Mouse (Mus musculus) ES-E14 (cell line): Measurements from ENCODE around the gene Olfr868. TPM values are rescaled to one million over a fixed set of nuclear protein-coding genes. Genes with fewer than 3 reads are reported as not detected.

Experiments
- DNase-seq: peaks from one replicate; pipeline ENCODE4 v3.0.0-alpha.2; 2013; ENCODE audit warnings: low read depth, low spot score
- H3K27ac ChIP-seq: 2 replicates; pipeline ENCODE4 v1.5.1; 2012; ENCODE audit warnings: low read depth, mild to moderate bottlenecking, low read length, moderate library complexity, mixed read lengths; ENCODE audit not compliant: poor library complexity, insufficient read depth, severe bottlenecking
- H3K36me3 ChIP-seq: 2 replicates; pipeline ENCODE4 v1.6.1; 2012; ENCODE audit warnings: mild to moderate bottlenecking, low read length, moderate library complexity, mixed read lengths; ENCODE audit not compliant: control insufficient read depth, poor library complexity, insufficient read depth, severe bottlenecking
- H3K4me1 ChIP-seq, 2 experiments: fragments of 150-350 bp in 1 of 2; sonication (generic) in 1 of 2; 2 replicates each; pipeline ENCODE4 v1.6.1; 2012; ENCODE audit warnings: low read length in 2 of 2, mild to moderate bottlenecking in 1 of 2, mixed read lengths in 1 of 2; ENCODE audit not compliant: control insufficient read depth in 2 of 2, insufficient read depth in 2 of 2, poor library complexity in 1 of 2
- H3K4me3 ChIP-seq, 2 experiments: fragments of 150-350 bp in 1 of 2; sonication (generic) in 1 of 2; 2 replicates each; pipeline ENCODE4 v1.5.1; 2012; ENCODE audit warnings: low read length in 2 of 2, low read depth in 1 of 2, mild to moderate bottlenecking in 1 of 2, mixed read lengths in 1 of 2; ENCODE audit not compliant: insufficient read depth in 1 of 2, poor library complexity in 1 of 2, severe bottlenecking in 1 of 2
- H3K9ac ChIP-seq: 2 replicates; pipeline ENCODE4 v1.6.1; 2012; ENCODE audit warnings: low read depth, mild to moderate bottlenecking, low read length, mixed read lengths; ENCODE audit not compliant: poor library complexity, insufficient read depth, severe bottlenecking
- H3K9me3 ChIP-seq: fragments of 150-350 bp; sonication (generic); 2 replicates; pipeline ENCODE4 v1.6.1; 2012; ENCODE audit warnings: low read depth, mild to moderate bottlenecking, low read length; ENCODE audit not compliant: control insufficient read depth, insufficient read depth
- CHD2 ChIP-seq: IDR thresholded peaks from 2 replicates; pipeline ENCODE4 v1.6.1; 2014; ENCODE audit warnings: mild to moderate bottlenecking, low read depth, low read length, inconsistent platforms
- HCFC1 ChIP-seq: IDR thresholded peaks from 2 replicates; pipeline ENCODE4 v1.6.1; 2012; ENCODE audit warnings: low read length, inconsistent platforms, borderline replicate concordance; ENCODE audit not compliant: insufficient read depth
- MAFK ChIP-seq: IDR thresholded peaks from 2 replicates; pipeline ENCODE4 v1.6.1; 2014; ENCODE audit warnings: mild to moderate bottlenecking, low read depth, low read length, inconsistent platforms; ENCODE audit not compliant: insufficient read depth
- ZC3H11A ChIP-seq: IDR thresholded peaks from 2 replicates; pipeline ENCODE4 v1.6.1; 2012; ENCODE audit warnings: low read depth, mild to moderate bottlenecking, inconsistent platforms, low read length, borderline replicate concordance
- ZNF384 ChIP-seq: IDR thresholded peaks from 2 replicates; pipeline ENCODE4 v1.6.1; 2012; ENCODE audit warnings: low read depth, low read length, inconsistent platforms
- in situ Hi-C, 2 experiments: fragments of 600-800 bp; cut with MboI; formaldehyde crosslinking; loops; one replicate each; pipeline ENCODE4 v1.15.1; 2025; ENCODE audit warnings: low sequenced_read_pairs in 2 of 2, inconsistent platforms in 1 of 2; ENCODE audit not compliant: unreplicated experiment in 2 of 2
- total RNA-seq: library from RNA; depleted of rRNA; stranded (reverse); fragments of 300-350 nt; gene quantifications from 2 replicates; pipeline ENCODE4 v1.2.3, GENCODE M21; 2012; rRNA removed

Olfr868 gene
- total RNA-seq = not detected in 2 replicates

DNA sequence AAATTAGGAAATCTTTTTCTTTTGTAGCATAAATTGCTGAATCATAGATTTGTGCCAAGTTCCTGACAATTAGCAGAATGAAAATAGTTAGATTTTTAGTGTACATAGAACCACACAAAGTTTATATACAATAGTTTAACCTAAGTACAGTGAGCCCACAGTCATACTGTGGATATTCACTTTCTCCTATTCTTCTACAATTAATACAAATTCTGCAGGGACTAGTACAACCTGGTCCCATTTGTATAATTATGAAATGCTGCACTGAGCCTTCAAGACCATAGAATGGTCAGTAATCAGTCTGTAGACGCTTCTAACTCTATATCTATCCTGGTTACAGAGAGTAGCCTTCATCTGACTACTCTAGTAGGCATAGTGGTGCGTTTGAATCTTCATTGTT, at the start of gene Olfr868:
Olfr868 (plus strand) TSS at position 301 of the 400 bp plus-strand sequence.
- no peaks in the 10 kb centered on the region for H3K9me3 ChIP-seq
- TF ChIP-seq MAFK = no peak
- no peak for TF ChIP-seq ZC3H11A
- no peak for TF ChIP-seq ZNF384
- TF ChIP-seq CHD2 = no peak
- TF ChIP-seq HCFC1 = no peak
- H3K36me3 ChIP-seq = no peaks in the 10 kb centered on the region
- DNase-seq = no peak
- no peak within 1 kb of the TSS for H3K4me3 ChIP-seq
- no peak within 1 kb of the TSS for H3K27ac ChIP-seq
- no peaks in the 10 kb centered on the region for H3K4me1 ChIP-seq
- in situ Hi-C loops = no loop called here
- H3K9ac ChIP-seq = no peak within 1 kb of the TSS

DNA sequence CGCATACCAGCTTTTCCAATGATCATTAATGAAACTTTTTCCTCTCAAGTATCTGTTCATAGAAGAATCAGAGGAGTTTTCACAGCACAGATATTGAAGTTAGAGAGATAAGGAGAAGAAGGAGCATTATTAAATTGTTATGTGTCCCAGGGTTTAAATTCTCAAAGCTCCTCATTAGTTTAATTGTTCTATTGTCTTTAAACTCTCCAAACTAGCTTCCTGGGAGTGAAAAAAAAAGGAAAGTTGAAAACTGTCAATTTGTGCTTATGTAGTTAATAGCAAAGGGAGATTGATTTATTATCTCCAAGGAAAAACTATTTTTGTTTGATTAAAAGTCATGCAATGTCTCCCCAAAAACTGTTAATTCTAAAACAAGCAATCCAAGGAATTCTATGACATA, 41.0 kb upstream of the Olfr868 start, which contains the start of gene Olfr867:
Olfr867 (minus strand) TSS at position 101 of the 400 bp plus-strand sequence.
- TF ChIP-seq ZNF384 (no peak), HCFC1 (no peak), ZC3H11A (no peak), CHD2 (no peak), MAFK (no peak)
- no peak within 1 kb of the TSS for H3K4me3 ChIP-seq
- H3K4me1 ChIP-seq = no peaks in the 10 kb centered on the region
- no peak within 1 kb of the TSS for H3K9ac ChIP-seq
- H3K27ac ChIP-seq = no peak within 1 kb of the TSS
- no peak for DNase-seq
- in situ Hi-C loops = no loop called here
- 0 out of 2 replicates have a peak, but pooled peaks cover 3% of the 10 kb centered on the region for H3K9me3 ChIP-seq
- no peaks in the 10 kb centered on the region for H3K36me3 ChIP-seq

DNA sequence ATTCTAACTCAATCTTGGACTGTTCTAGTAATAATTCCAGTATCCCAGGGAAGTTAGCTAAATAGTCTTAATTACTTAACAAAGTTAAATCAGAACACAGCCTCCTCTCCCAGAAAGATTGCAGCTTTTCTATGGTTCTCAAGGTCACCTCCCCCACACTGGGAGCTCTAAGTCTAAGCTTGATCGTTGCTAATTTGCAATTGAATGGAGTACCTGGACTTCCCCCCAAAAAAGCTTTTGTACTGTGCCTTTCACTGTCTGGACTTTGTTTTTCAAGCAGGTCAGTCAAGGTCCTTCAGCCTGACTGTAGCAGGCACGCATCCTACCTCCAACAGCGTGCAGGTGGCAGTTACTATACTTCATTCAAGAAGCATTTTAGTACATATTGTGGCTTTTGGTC, 28.2 kb upstream of the Olfr868 start:
- in situ Hi-C loops = no loop called here
- peak; percentile 28 for DNase-seq
- Histone ChIP-seq H3K4me1 (peaks cover 0 to 3% of the 10 kb centered on the region in 2 experiments; a peak in 1 of 4 replicates), H3K9me3 (peaks cover 2% of the 10 kb centered on the region; the same call in 1 of the 2 replicates), H3K9ac (no peak overlapping the region), H3K36me3 (no peaks in the 10 kb centered on the region), H3K27ac (no peak overlapping the region; the same call in 1 of the 2 replicates), H3K4me3 (no peak overlapping the region)
- TF ChIP-seq CHD2 = no peak
- no peak for TF ChIP-seq HCFC1
- no peak for TF ChIP-seq MAFK
- TF ChIP-seq ZNF384 = no peak
- TF ChIP-seq ZC3H11A = no peak

DNA sequence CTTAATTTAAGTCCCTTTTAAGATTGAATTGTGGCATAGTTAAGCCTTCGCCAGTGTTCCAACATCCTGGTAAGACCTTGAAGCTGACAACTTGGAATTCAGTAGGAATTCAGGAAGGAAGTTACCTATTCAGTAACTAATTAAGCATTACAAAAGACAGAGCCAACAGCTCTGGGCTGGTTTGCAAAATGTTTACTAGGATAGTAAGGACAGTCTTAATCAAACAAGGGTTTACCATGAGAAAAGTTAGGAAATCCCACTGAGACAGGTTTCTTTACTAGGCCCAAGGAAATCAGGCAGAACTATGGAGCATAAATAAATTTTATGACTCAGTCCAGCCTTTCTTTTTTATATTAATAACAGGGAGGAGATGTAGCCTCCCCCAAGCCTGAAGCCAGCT, 27.1 kb upstream of the Olfr868 start:
- Histone ChIP-seq H3K27ac (peak overlapping the region; percentile 40; the same call in 1 of the 2 replicates), H3K4me3 (no peak overlapping the region), H3K9ac (no peak overlapping the region), H3K36me3 (no peaks in the 10 kb centered on the region), H3K4me1 (peaks cover 0 to 3% of the 10 kb centered on the region in 2 experiments; a peak in 1 of 4 replicates), H3K9me3 (peaks cover 2% of the 10 kb centered on the region; the same call in 1 of the 2 replicates)
- in situ Hi-C loops = no loop called here
- no peak for DNase-seq
- TF ChIP-seq MAFK = no peak
- TF ChIP-seq CHD2 = no peak
- no peak for TF ChIP-seq HCFC1
- no peak for TF ChIP-seq ZC3H11A
